Mouse (Mus musculus): ENCODE results near the gene Olfr429. TPM values are rescaled to one million over a fixed set of nuclear protein-coding genes. Genes with fewer than 3 reads are reported as not detected.
"Not testable (repeated sequence)": the region's sequence is repeated elsewhere in the genome, so short reads cannot be mapped to it uniquely, and the experiment has no call there.

The Olfr429 gene
- not detected in 2 replicates for polyA plus RNA-seq (2012; ENCODE audit: insufficient read depth, low replicate concordance)

GRCm38 (mm10) chr1:174084031-174084430 is at the start of gene Olfr429:
Gene Olfr429, plus strand, starts transcription at chr1:174084331.
- Histone ChIP-seq H3K9me3 (no peaks in the 10 kb centered on the region), H3K27me3 (replicated peaks) (no peaks in the 10 kb centered on the region)
- no peak for TF ChIP-seq GATA1 (IDR thresholded peaks at IDR 0.05; ENCODE audit: borderline replicate concordance, low read length)
- TF ChIP-seq FLI1 (IDR thresholded peaks at IDR 0.05; ENCODE audit: low read length): no peak

DNA sequence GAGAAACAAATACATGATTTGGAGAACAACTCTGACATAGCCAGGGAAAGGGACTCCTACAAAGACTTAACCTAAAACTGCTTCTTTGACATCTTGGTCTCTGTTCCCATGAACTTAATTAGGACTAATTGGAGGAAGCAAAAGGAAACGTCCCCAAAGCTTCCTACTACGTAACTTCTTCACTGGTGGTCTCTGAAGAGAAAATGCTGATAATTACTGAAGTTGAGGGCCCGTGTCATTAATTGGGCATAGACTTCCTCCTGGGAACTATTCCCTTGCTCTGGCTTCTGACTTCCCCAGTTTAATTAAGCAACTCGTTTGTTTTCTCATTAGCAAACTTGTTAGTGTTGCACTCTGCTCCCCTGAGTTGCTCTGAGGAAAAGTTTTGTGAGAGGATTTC is 48.3 kb upstream of the Olfr429 start:
- Histone ChIP-seq H3K4me1 (no peaks in the 10 kb centered on the region), H3K27me3 (replicated peaks) (no peaks in the 10 kb centered on the region), H3K9me3 (no peaks in the 10 kb centered on the region), H3K4me3 (replicated peaks) (no peak overlapping the region), H3K36me3 (replicated peaks; ENCODE audit: low read length) (no peaks in the 10 kb centered on the region)
- no peak for TF ChIP-seq GATA1 (IDR thresholded peaks at IDR 0.05; ENCODE audit: borderline replicate concordance, low read length)
- no peak for TF ChIP-seq FLI1 (IDR thresholded peaks at IDR 0.05; ENCODE audit: low read length)

More at GRCm38 (mm10) chr1:174084031-174084430, at the start of gene Olfr429:
- H3K4me3 ChIP-seq (replicated peaks): no peak within 1 kb of the TSS
- no peaks in the 10 kb centered on the region for H3K36me3 ChIP-seq (replicated peaks; ENCODE audit: low read length)
- H3K4me1 ChIP-seq: no peaks in the 10 kb centered on the region

GRCm38 (mm10) chr1:174038480-174038879 is 45.7 kb upstream of the Olfr429 start:
- Histone ChIP-seq H3K9me3 (no peaks in the 10 kb centered on the region), H3K4me3 (replicated peaks) (no peak overlapping the region), H3K36me3 (replicated peaks; ENCODE audit: low read length) (no peaks in the 10 kb centered on the region), H3K4me1 (peaks cover 4% of the 10 kb centered on the region; the same call in 1 of the 2 replicates), H3K27me3 (replicated peaks) (no peaks in the 10 kb centered on the region)
- TF ChIP-seq FLI1 (IDR thresholded peaks at IDR 0.05; ENCODE audit: low read length) (no peak), GATA1 (IDR thresholded peaks at IDR 0.05; ENCODE audit: borderline replicate concordance, low read length) (no peak)

- Histone ChIP-seq H3K4me3 (replicated peaks) (no peak within 1 kb of the TSS), H3K27me3 (replicated peaks) (no peaks in the 10 kb centered on the region), H3K4me1 (peaks cover 4% of the 10 kb centered on the region; the same call in 1 of the 2 replicates), H3K9me3 (no peaks in the 10 kb centered on the region), H3K36me3 (replicated peaks; ENCODE audit: low read length) (no peaks in the 10 kb centered on the region)
- no peak for TF ChIP-seq GATA1 (IDR thresholded peaks at IDR 0.05; ENCODE audit: borderline replicate concordance, low read length)
- TF ChIP-seq FLI1 (IDR thresholded peaks at IDR 0.05; ENCODE audit: low read length): no peak
These were observed 43.5 kb upstream of the Olfr429 start, which contains the start of gene Olfr433 for GRCm38 (mm10) chr1:174040523-174041177. Gene Olfr433, plus strand, starts transcription at chr1:174040705.

GRCm38 (mm10) chr1:174042091-174042884 is 41.8 kb upstream of the Olfr429 start:
- not testable (repeated sequence) for H3K4me3 ChIP-seq (replicated peaks); H3K4me1 ChIP-seq; H3K27me3 ChIP-seq (replicated peaks); H3K36me3 ChIP-seq (replicated peaks; ENCODE audit: low read length); H3K9me3 ChIP-seq

DNA sequence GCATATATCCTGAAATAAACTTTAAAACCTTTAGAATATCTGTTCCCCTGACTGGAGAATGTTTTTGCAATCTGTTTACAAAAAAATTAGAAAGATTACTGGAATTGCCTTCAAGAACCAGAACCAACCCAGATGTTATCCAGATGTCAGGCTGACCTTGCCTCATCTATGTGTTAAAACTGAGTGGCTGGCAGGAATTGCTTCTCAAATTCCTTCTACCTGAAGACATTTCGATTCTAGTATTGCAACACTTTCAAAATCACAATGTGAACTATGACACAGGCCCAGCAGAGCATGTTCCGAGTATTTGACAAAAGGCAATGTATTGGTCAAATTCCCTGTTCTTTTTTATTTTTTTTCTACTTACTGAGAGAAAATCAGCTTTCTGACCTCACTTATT is 39.7 kb upstream of the Olfr429 start:
- no peak overlapping the region for H3K4me3 ChIP-seq (replicated peaks)
- H3K36me3 ChIP-seq (replicated peaks; ENCODE audit: low read length): no peaks in the 10 kb centered on the region
- H3K4me1 ChIP-seq: peaks cover 4% of the 10 kb centered on the region; the same call in 1 of the 2 replicates
- H3K9me3 ChIP-seq: no peaks in the 10 kb centered on the region
- TF ChIP-seq GATA1 (IDR thresholded peaks at IDR 0.05; ENCODE audit: borderline replicate concordance, low read length) (no peak), FLI1 (IDR thresholded peaks at IDR 0.05; ENCODE audit: low read length) (no peak)
- H3K27me3 ChIP-seq (replicated peaks): no peaks in the 10 kb centered on the region

- not testable (repeated sequence) for H3K4me3 ChIP-seq (replicated peaks); H3K4me1 ChIP-seq; H3K36me3 ChIP-seq (replicated peaks; ENCODE audit: low read length); H3K9me3 ChIP-seq; H3K27me3 ChIP-seq (replicated peaks)
These were observed 35.9 kb upstream of the Olfr429 start for GRCm38 (mm10) chr1:174048227-174048626.

- H3K4me1 ChIP-seq: no peaks in the 10 kb centered on the region
- H3K27me3 ChIP-seq (replicated peaks): no peaks in the 10 kb centered on the region
- TF ChIP-seq GATA1 (IDR thresholded peaks at IDR 0.05; ENCODE audit: borderline replicate concordance, low read length) (no peak), FLI1 (IDR thresholded peaks at IDR 0.05; ENCODE audit: low read length) (no peak)
- no peak within 1 kb of the TSS for H3K4me3 ChIP-seq (replicated peaks)
- H3K9me3 ChIP-seq: no peaks in the 10 kb centered on the region
- no peaks in the 10 kb centered on the region for H3K36me3 ChIP-seq (replicated peaks; ENCODE audit: low read length)
These were observed 35.2 kb upstream of the Olfr429 start, which contains the start of gene Olfr432 for GRCm38 (mm10) chr1:174048893-174049292. Gene Olfr432, plus strand, starts transcription at chr1:174049205.

DNA sequence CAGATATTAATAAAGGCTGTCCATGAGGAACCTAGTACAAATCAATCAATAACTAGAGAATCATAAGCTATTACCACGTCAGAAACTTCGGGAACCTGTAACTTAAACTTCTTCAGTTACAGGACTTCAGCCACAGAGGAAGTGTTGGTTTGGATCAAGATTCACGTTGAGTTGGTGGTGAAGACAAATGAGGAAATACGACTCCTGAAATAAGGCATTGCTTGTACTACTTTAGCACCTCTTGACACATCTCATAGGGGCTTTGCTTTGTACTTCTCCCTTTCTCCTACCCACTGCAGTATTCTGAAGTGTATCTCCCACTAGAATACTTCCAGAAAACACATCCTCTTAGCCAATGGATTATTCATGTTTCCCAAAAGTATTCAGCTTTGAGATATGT is 34.8 kb upstream of the Olfr429 start:
- H3K36me3 ChIP-seq (replicated peaks; ENCODE audit: low read length); H3K4me1 ChIP-seq; H3K9me3 ChIP-seq; H3K4me3 ChIP-seq (replicated peaks); H3K27me3 ChIP-seq (replicated peaks): not testable (repeated sequence)

DNA sequence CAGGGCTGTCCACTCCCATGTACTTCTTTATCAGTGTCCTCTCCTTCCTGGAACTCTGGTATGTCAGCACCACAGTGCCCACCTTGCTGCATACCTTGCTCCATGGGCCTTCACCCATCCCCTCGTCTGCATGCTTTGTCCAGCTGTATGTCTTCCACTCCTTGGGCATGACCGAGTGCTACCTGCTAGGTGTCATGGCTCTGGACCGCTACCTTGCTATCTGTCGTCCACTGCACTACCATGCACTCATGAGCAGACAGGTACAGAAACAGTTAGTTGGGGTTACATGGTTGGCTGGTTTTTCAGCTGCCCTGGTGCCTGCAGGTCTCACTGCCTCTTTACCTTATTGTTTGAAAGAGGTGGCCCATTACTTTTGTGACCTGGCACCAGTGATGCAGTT is 33.6 kb upstream of the Olfr429 start:
- no peak for TF ChIP-seq FLI1 (IDR thresholded peaks at IDR 0.05; ENCODE audit: low read length)
- no peaks in the 10 kb centered on the region for H3K27me3 ChIP-seq (replicated peaks)
- H3K9me3 ChIP-seq: no peaks in the 10 kb centered on the region
- H3K36me3 ChIP-seq (replicated peaks; ENCODE audit: low read length): no peaks in the 10 kb centered on the region
- no peak overlapping the region for H3K4me3 ChIP-seq (replicated peaks)
- H3K4me1 ChIP-seq: no peaks in the 10 kb centered on the region

All from megakaryocyte, embryonic 14.5 days (primary cell).